Mouse (Mus musculus) stomach, postnatal 0 days (tissue): ENCODE measurements around the gene Abcb1a. TPM values are rescaled to one million over a fixed set of nuclear protein-coding genes. Genes with fewer than 3 reads are reported as not detected.
"Not testable (repeated sequence)": the region's sequence is repeated elsewhere in the genome, so short reads cannot be mapped to it uniquely, and the experiment has no call there.

Experiments
- ATAC-seq: fragments of 200-750 bp; cut with Nextera tagmentation; 2 replicates; pipeline ENCODE4 v1.8.0; 2017; ENCODE audit not compliant: low FRiP score, low TSS enrichment
- DNase-seq: peaks from one replicate; pipeline ENCODE4 v3.0.0-alpha.2; 2016; ENCODE audit warnings: low spot score
- H3K27ac ChIP-seq: fragments of 300-500 bp; sonication (generic); replicated peaks from 2 replicates; pipeline ENCODE4 v1.5.1; 2014; ENCODE audit warnings: mild to moderate bottlenecking, control low read depth
- H3K27me3 ChIP-seq: fragments of 300-500 bp; sonication (generic); 2 replicates; pipeline ENCODE4 v1.6.1; 2014; ENCODE audit warnings: low read length; ENCODE audit not compliant: control insufficient read depth, insufficient read depth
- H3K36me3 ChIP-seq: fragments of 300-500 bp; sonication (generic); 2 replicates; pipeline ENCODE4 v1.6.1; 2014; ENCODE audit warnings: low read length, mixed read lengths; ENCODE audit not compliant: control insufficient read depth, insufficient read depth
- H3K4me1 ChIP-seq: fragments of 300-500 bp; sonication (generic); replicated peaks from 2 replicates; pipeline ENCODE4 v1.6.1; 2014; ENCODE audit warnings: antibody characterized with exemption; ENCODE audit not compliant: control insufficient read depth, insufficient read depth
- H3K4me2 ChIP-seq: fragments of 300-500 bp; sonication (generic); replicated peaks from 2 replicates; pipeline ENCODE4 v1.6.1; 2014; ENCODE audit warnings: low read depth, mild to moderate bottlenecking, control low read depth, moderate library complexity
- H3K4me3 ChIP-seq: fragments of 300-500 bp; sonication (generic); 2 replicates; pipeline ENCODE4 v1.5.1; 2014; ENCODE audit warnings: low read depth, low read length, control low read depth
- H3K9ac ChIP-seq: fragments of 300-500 bp; sonication (generic); 2 replicates; pipeline ENCODE4 v1.6.1; 2014; ENCODE audit warnings: mild to moderate bottlenecking, low read length, control low read depth, mixed read lengths
- H3K9me3 ChIP-seq: fragments of 300-500 bp; sonication (generic); 2 replicates; pipeline ENCODE4 v1.6.1; 2016; ENCODE audit warnings: low read length; ENCODE audit not compliant: control insufficient read depth
- CTCF ChIP-seq: IDR thresholded peaks from 2 replicates; pipeline ENCODE4 v1.5.1; 2016; ENCODE audit warnings: antibody characterized with exemption, low read depth, mild to moderate bottlenecking, moderate library complexity
- EP300 ChIP-seq: optimal IDR thresholded peaks from 2 replicates; pipeline ENCODE3; 2016; ENCODE audit warnings: antibody characterized with exemption
- WGBS: fragments of 180-500 bp; shearing (Covaris S2); extraction: QIAGEN DNeasy Blood & Tissue Kit; methylation state at CpG from one replicate; pipeline ENCODE4 v1.1.7; 2014; 5-methylcytosine and 5-hydroxymethylcytosine counted together
- polyA plus RNA-seq: library from polyadenylated mRNA; unstranded; fragments of >200 nt; fragmentation: Nextera tagmentation; extraction: Ambion mirVana; gene quantifications from 2 replicates; pipeline ENCODE4 v1.2.1, GENCODE M21; 2015

Abcb1a gene
- polyA plus RNA-seq, 1 experiment from 2014 or later = 1.8 TPM

- H3K36me3 ChIP-seq = no peaks in the 10 kb centered on the region
- ATAC-seq = no peak
- WGBS = 65% methylated on average over 4 of the region's 4 CpGs
- H3K9me3 ChIP-seq = no peaks in the 10 kb centered on the region
- H3K4me2 ChIP-seq = no peak overlapping the region
- no peak overlapping the region for H3K9ac ChIP-seq
- no peaks in the 10 kb centered on the region for H3K27me3 ChIP-seq
- no peak for DNase-seq
- TF ChIP-seq EP300 = no peak
- no peak for TF ChIP-seq CTCF
- no peak overlapping the region for H3K27ac ChIP-seq
- H3K4me1 ChIP-seq = no peaks in the 10 kb centered on the region
- H3K4me3 ChIP-seq = no peak overlapping the region
Observed at GRCm38 (mm10) chr5:8736389-8736788, 76.5 kb downstream of the Abcb1a start.

DNA sequence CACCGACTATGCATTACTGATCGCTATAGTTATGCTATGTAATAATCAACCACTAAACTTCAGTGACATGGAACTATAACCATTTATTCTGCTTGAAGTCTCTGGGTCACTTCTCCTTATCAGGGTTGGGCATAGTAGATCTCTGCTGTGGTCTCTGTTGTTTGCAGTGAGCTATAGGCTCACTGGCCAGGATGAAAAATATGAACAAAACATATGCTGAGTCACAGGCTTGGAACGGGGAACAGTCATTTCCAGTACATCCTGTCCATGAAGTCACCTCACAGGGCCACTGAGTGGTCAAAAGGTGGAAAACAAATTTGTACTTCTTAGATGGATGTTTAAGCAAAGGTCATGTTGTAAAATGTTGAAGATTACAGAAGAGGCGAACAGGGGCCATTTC lies 77.2 kb downstream of the Abcb1a start:
- DNase-seq (no peak), ATAC-seq (no peak)
- Histone ChIP-seq H3K36me3 (no peaks in the 10 kb centered on the region), H3K4me1 (no peaks in the 10 kb centered on the region), H3K27me3 (no peaks in the 10 kb centered on the region), H3K4me2 (no peak overlapping the region), H3K9me3 (no peaks in the 10 kb centered on the region), H3K4me3 (no peak overlapping the region), H3K27ac (no peak overlapping the region), H3K9ac (no peak overlapping the region)
- no peak for TF ChIP-seq CTCF
- TF ChIP-seq EP300 = no peak
- WGBS = 83% methylated on average over 4 of the region's 4 CpGs

GRCm38 (mm10) chr5:8747244-8747643 lies 87.4 kb downstream of the Abcb1a start:
- H3K4me2 ChIP-seq, ATAC-seq, H3K9ac ChIP-seq, H3K27me3 ChIP-seq, H3K4me3 ChIP-seq, H3K9me3 ChIP-seq, H3K27ac ChIP-seq, DNase-seq, H3K4me1 ChIP-seq, H3K36me3 ChIP-seq: not testable (repeated sequence)
- 90% methylated on average over 13 of the region's 13 CpGs for WGBS

GRCm38 (mm10) chr5:8772866-8773265 lies 113.0 kb downstream of the Abcb1a start:
- H3K9me3 ChIP-seq = no peaks in the 10 kb centered on the region
- DNase-seq (no peak), ATAC-seq (no peak)
- no peak overlapping the region for H3K27ac ChIP-seq
- H3K4me2 ChIP-seq = no peak overlapping the region
- WGBS = 57% methylated on average over 3 of the region's 3 CpGs
- TF ChIP-seq CTCF (no peak), EP300 (no peak)
- no peak overlapping the region for H3K9ac ChIP-seq
- H3K4me1 ChIP-seq = no peaks in the 10 kb centered on the region
- no peaks in the 10 kb centered on the region for H3K36me3 ChIP-seq
- no peak overlapping the region for H3K4me3 ChIP-seq
- H3K27me3 ChIP-seq = no peaks in the 10 kb centered on the region

DNA sequence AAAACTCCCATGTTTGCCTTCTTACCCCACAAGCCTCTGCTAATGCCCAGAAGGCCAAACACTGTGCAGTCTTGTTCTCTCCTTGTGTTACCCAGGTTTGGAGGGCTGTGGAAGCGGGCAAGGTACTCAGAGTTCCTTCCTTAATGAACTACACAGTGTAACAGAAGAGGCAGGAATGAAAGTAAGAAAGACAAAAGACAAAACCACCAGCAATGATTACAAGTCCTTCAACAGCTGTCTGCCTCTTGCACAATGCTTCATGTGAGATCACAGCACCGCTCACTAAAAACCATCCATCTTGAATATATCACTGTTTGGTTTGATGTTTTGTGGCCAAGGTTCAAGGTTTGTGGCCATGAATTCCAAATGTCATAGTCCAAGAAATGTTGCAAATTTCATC lies 118.4 kb downstream of the Abcb1a start:
- Histone ChIP-seq H3K36me3 (no peaks in the 10 kb centered on the region), H3K9ac (no peak overlapping the region), H3K4me2 (no peak overlapping the region), H3K9me3 (no peaks in the 10 kb centered on the region), H3K27ac (no peak overlapping the region), H3K4me3 (no peak overlapping the region), H3K27me3 (no peaks in the 10 kb centered on the region), H3K4me1 (no peaks in the 10 kb centered on the region)
- DNase-seq = no peak
- ATAC-seq = no peak
- 68% methylated on average over 2 of the region's 2 CpGs for WGBS
- no peak for TF ChIP-seq CTCF
- no peak for TF ChIP-seq EP300

GRCm38 (mm10) chr5:8778751-8779150 lies 118.9 kb downstream of the Abcb1a start:
- Histone ChIP-seq H3K4me3 (no peak overlapping the region), H3K4me2 (no peak overlapping the region), H3K27ac (no peak overlapping the region), H3K4me1 (no peaks in the 10 kb centered on the region), H3K27me3 (no peaks in the 10 kb centered on the region), H3K36me3 (no peaks in the 10 kb centered on the region), H3K9me3 (no peaks in the 10 kb centered on the region), H3K9ac (no peak overlapping the region)
- ATAC-seq = no peak
- 78% methylated on average over 2 of the region's 2 CpGs for WGBS
- DNase-seq = no peak
- TF ChIP-seq EP300 (no peak), CTCF (no peak)
